ENCODE assay signal across 10 mouse cellular contexts in the genomic region with DNA sequence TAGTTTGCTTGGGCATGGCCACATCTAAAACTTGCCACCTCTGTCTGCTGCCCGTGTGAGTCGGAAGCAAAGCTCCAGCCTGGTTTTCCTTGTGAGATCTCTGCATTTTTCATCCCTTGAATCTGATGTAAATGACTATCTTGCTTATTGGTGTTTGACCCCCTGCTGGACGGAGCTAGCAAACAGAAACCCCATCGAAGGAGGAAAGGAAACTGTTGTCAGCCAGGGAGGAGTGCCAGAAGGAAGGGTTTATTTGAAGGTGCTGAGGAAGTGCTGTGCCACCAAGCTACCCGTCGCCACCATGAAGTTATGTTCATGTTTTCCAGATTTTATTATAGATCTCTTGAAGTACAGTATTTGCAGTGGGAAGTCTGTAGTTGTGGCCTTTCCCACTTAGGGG. TPM values are rescaled to one million over a fixed set of nuclear protein-coding genes. Genes with fewer than 3 reads are reported as not detected.
DNase-seq lines count a peak whose midpoint lies in the region; ATAC-seq and TF ChIP-seq lines count a peak whose summit lies in the region.
"Had no signal": no experiment of that assay in that cellular context is flagged by ENCODE, and none has a peak within 500 bp of the region (broad histone marks: within the 10 kb centered on the region; RNA-seq: fewer than 3 reads in every experiment).

No protein-coding gene starts in this region.

- no peaks in the 10 kb centered on the region for H3K27me3 ChIP-seq in liver, adult 2 months (ENCODE audit: control insufficient read depth, insufficient read depth, low read length)
- no peaks in the 10 kb centered on the region for H3K27me3 ChIP-seq in embryonic facial prominence, embryonic 14.5 days (replicated peaks; ENCODE audit: control insufficient read depth, insufficient read depth, low read length)
- no peaks in the 10 kb centered on the region for H3K27me3 ChIP-seq in limb, embryonic 11.5 days (ENCODE audit: control insufficient read depth, insufficient read depth, low read length)
- no peaks in the 10 kb centered on the region for H3K27me3 ChIP-seq in small intestine, adult 2 months (ENCODE audit: control insufficient read depth, insufficient read depth, low read length)

- no peak for TF ChIP-seq POLR2A in liver, adult 2 months (IDR thresholded peaks at IDR 0.05; ENCODE audit: extremely low read depth, insufficient read depth, low read length)
- TF ChIP-seq POLR2A in small intestine, adult 2 months (IDR thresholded peaks at IDR 0.05; ENCODE audit: low read depth, low read length) = no peak

- peaks cover 44% of the 10 kb centered on the region for H3K4me1 ChIP-seq in liver, adult 2 months (ENCODE audit: control insufficient read depth, insufficient read depth, low read length)
- peaks cover 20% of the 10 kb centered on the region for H3K4me1 ChIP-seq in embryonic facial prominence, embryonic 14.5 days (ENCODE audit: control insufficient read depth, insufficient read depth, low read length)
- peaks cover 10% of the 10 kb centered on the region for H3K4me1 ChIP-seq in limb, embryonic 11.5 days (ENCODE audit: control insufficient read depth, insufficient read depth, low read length)
- peaks cover 23% of the 10 kb centered on the region for H3K4me1 ChIP-seq in small intestine, adult 2 months (ENCODE audit: control insufficient read depth, insufficient read depth, insufficient read length, low read length)

- TF ChIP-seq CTCF in liver, adult 2 months (IDR thresholded peaks at IDR 0.05; ENCODE audit: low read depth, low read length) = no peak
- TF ChIP-seq CTCF in small intestine, adult 2 months (IDR thresholded peaks at IDR 0.05; ENCODE audit: extremely low read depth, insufficient read length, insufficient replicate concordance, low read depth, low read length) = peak; percentile 24; the same call in 1 of the 2 replicates

- DNase-seq in liver, adult 2 months (ENCODE audit: extremely low read depth, low read depth, low spot score) = no peak
- no peak for DNase-seq in liver
- DNase-seq in embryonic facial prominence, embryonic 14.5 days (ENCODE audit: low spot score) = no peak
- DNase-seq in limb, embryonic 11.5 days (ENCODE audit: low spot score) = no peak
- no peak for DNase-seq in right cerebral cortex, postnatal 25 days
- DNase-seq in embryo, embryonic 10.5 days (ENCODE audit: low spot score) = no peak
- no peak for DNase-seq in cerebellum, adult 9-10 months
- DNase-seq: right cerebral cortex, postnatal 14 days had no signal

- no peaks in the 10 kb centered on the region for H3K9me3 ChIP-seq in embryonic facial prominence, embryonic 14.5 days (ENCODE audit: control insufficient read depth, low read length)
- H3K9me3 ChIP-seq in limb, embryonic 11.5 days (ENCODE audit: control insufficient read depth, low read length) = no peaks in the 10 kb centered on the region

- 40% methylated on average over 6 of the region's 6 CpGs for WGBS in liver, adult 2 months
- WGBS in embryonic facial prominence, embryonic 14.5 days = 63% methylated on average over 6 of the region's 6 CpGs
- WGBS in limb, embryonic 11.5 days = 77% methylated on average over 6 of the region's 6 CpGs
- WGBS in small intestine, adult 2 months = 38% methylated on average over 6 of the region's 6 CpGs

- H3K9ac ChIP-seq in liver, adult 2 months (ENCODE audit: low read depth, low read length) = peak overlapping the region; percentile 31; the same call in 1 of the 2 replicates
- peak overlapping the region; percentile 89 for H3K9ac ChIP-seq in embryonic facial prominence, embryonic 14.5 days (ENCODE audit: low read depth, low read length)
- no peak overlapping the region for H3K9ac ChIP-seq in limb, embryonic 11.5 days (ENCODE audit: low read length)

- H3K4me2 ChIP-seq in embryonic facial prominence, embryonic 14.5 days (ENCODE audit: low read depth, low read length) = peak overlapping the region; percentile 78
- H3K4me2 ChIP-seq in limb, embryonic 11.5 days (ENCODE audit: low read depth, severe bottlenecking) = 0 out of 2 replicates have a peak overlapping the region, but pooled peaks have one; percentile 5

- ATAC-seq in embryonic facial prominence, embryonic 14.5 days (ENCODE audit: low read depth) = no peak
- ATAC-seq in limb, embryonic 11.5 days (ENCODE audit: insufficient number of reproducible peaks, low FRiP score, low TSS enrichment, low read depth) = no peak

- H3K36me3 ChIP-seq in liver, adult 2 months (ENCODE audit: control insufficient read depth, insufficient read depth, low read length) = peaks cover 22% of the 10 kb centered on the region
- peaks cover 51% of the 10 kb centered on the region for H3K36me3 ChIP-seq in embryonic facial prominence, embryonic 14.5 days (ENCODE audit: control insufficient read depth, insufficient read depth, low read length)
- H3K36me3 ChIP-seq in limb, embryonic 11.5 days (ENCODE audit: control insufficient read depth, insufficient read depth, low read length) = peaks cover 27% of the 10 kb centered on the region
- H3K36me3 ChIP-seq in small intestine, adult 2 months (ENCODE audit: control insufficient read depth, insufficient read depth, low read length) = peaks cover 34% of the 10 kb centered on the region

- H3K4me3 ChIP-seq in liver, adult 2 months (ENCODE audit: insufficient read depth, low read depth, low read length) = no peak overlapping the region
- no peak overlapping the region for H3K4me3 ChIP-seq in embryonic facial prominence, embryonic 14.5 days (ENCODE audit: low read depth, low read length)
- H3K4me3 ChIP-seq in limb, embryonic 11.5 days (ENCODE audit: low read depth, low read length) = no peak overlapping the region
- H3K4me3 ChIP-seq in small intestine, adult 2 months (ENCODE audit: low read depth, low read length) = no peak overlapping the region
- H3K4me3 ChIP-seq: heart, adult 2 months had no signal

- peaks cover 28% of the 10 kb centered on the region; the same call in 1 of the 2 replicates for H3K79me2 ChIP-seq in liver, adult 2 months (ENCODE audit: control insufficient read depth, insufficient read depth, low read length)

- H3K27ac ChIP-seq in liver, adult 2 months (replicated peaks; ENCODE audit: insufficient read depth, low read depth, low read length) = no peak overlapping the region
- no peak overlapping the region for H3K27ac ChIP-seq in embryonic facial prominence, embryonic 14.5 days (replicated peaks; ENCODE audit: low read depth, low read length)
- H3K27ac ChIP-seq in limb, embryonic 11.5 days (replicated peaks; ENCODE audit: low read depth, low read length) = no peak overlapping the region
- H3K27ac ChIP-seq in small intestine, adult 2 months (ENCODE audit: insufficient read depth, low read depth, low read length) = no peak overlapping the region
- H3K27ac ChIP-seq: heart, adult 2 months had no signal

RNA-seq across cellular contexts. Expression of gene Tor1b, which starts 2.0 kb away (rescaled TPM):
- 29.1 and 30.9 TPM in 2 replicates for total RNA-seq in liver, adult 2 months (2014; rRNA removed)
- polyA plus RNA-seq in liver, adult 2 months (2012; rRNA removed) = 14.4 and 17.1 TPM in 2 replicates
- 41.3 and 41.8 TPM in 2 replicates for polyA plus RNA-seq in embryonic facial prominence, embryonic 14.5 days (2014; fragmentation: Nextera tagmentation; extraction: Ambion mirVana)
- polyA plus RNA-seq in limb, embryonic 11.5 days (2014; fragmentation: Nextera tagmentation; extraction: Ambion mirVana) = 26.3 and 28.1 TPM in 2 replicates
- polyA plus RNA-seq in small intestine, adult 2 months (2012; rRNA removed) = 8.0 and 8.2 TPM in 2 replicates

RNA-seq across cellular contexts. Expression of gene Tor1a, which starts 12.9 kb away (rescaled TPM):
- 62.2 and 76.6 TPM in 2 replicates for total RNA-seq in liver, adult 2 months (2014; rRNA removed)
- 54.2 and 57.9 TPM in 2 replicates for polyA plus RNA-seq in liver, adult 2 months (2012; rRNA removed)
- polyA plus RNA-seq in embryonic facial prominence, embryonic 14.5 days (2014; fragmentation: Nextera tagmentation; extraction: Ambion mirVana) = 68.3 and 68.8 TPM in 2 replicates
- polyA plus RNA-seq in limb, embryonic 11.5 days (2014; fragmentation: Nextera tagmentation; extraction: Ambion mirVana) = 77.7 and 83.5 TPM in 2 replicates
- 38.8 and 78.6 TPM in 2 replicates for polyA plus RNA-seq in small intestine, adult 2 months (2012; rRNA removed)

RNA-seq across cellular contexts. Expression of gene Ptges, which starts 25.1 kb away (rescaled TPM):
- total RNA-seq in liver, adult 2 months (2014; rRNA removed) = 0.07 and 0.09 TPM in 2 replicates
- polyA plus RNA-seq in liver, adult 2 months (2012; rRNA removed) = 0.17 and 0.60 TPM in 2 replicates
- polyA plus RNA-seq in embryonic facial prominence, embryonic 14.5 days (2014; fragmentation: Nextera tagmentation; extraction: Ambion mirVana) = 14.9 and 17.3 TPM in 2 replicates
- 7.9 and 10.3 TPM in 2 replicates for polyA plus RNA-seq in limb, embryonic 11.5 days (2014; fragmentation: Nextera tagmentation; extraction: Ambion mirVana)
- 5.9 and 10.9 TPM in 2 replicates for polyA plus RNA-seq in small intestine, adult 2 months (2012; rRNA removed)

RNA-seq across cellular contexts. Expression of gene BC005624, which starts 27.2 kb away (rescaled TPM):
- 13.5 and 16.6 TPM in 2 replicates for total RNA-seq in liver, adult 2 months (2014; rRNA removed)
- 11.7 and 12.0 TPM in 2 replicates for polyA plus RNA-seq in liver, adult 2 months (2012; rRNA removed)
- 46.7 and 48.1 TPM in 2 replicates for polyA plus RNA-seq in embryonic facial prominence, embryonic 14.5 days (2014; fragmentation: Nextera tagmentation; extraction: Ambion mirVana)
- polyA plus RNA-seq in limb, embryonic 11.5 days (2014; fragmentation: Nextera tagmentation; extraction: Ambion mirVana) = 47.7 and 53.3 TPM in 2 replicates
- 5.3 and 9.0 TPM in 2 replicates for polyA plus RNA-seq in small intestine, adult 2 months (2012; rRNA removed)

RNA-seq across cellular contexts. Expression of gene Usp20, which starts 27.3 kb away (rescaled TPM):
- 3.0 and 3.3 TPM in 2 replicates for total RNA-seq in liver, adult 2 months (2014; rRNA removed)
- 5.7 and 6.0 TPM in 2 replicates for polyA plus RNA-seq in liver, adult 2 months (2012; rRNA removed)
- 20.9 and 21.7 TPM in 2 replicates for polyA plus RNA-seq in embryonic facial prominence, embryonic 14.5 days (2014; fragmentation: Nextera tagmentation; extraction: Ambion mirVana)
- 9.4 and 9.6 TPM in 2 replicates for polyA plus RNA-seq in limb, embryonic 11.5 days (2014; fragmentation: Nextera tagmentation; extraction: Ambion mirVana)
- polyA plus RNA-seq in small intestine, adult 2 months (2012; rRNA removed) = 5.1 TPM in 2 replicates
